Mouse (Mus musculus) MN1 (cell line): ENCODE results near the gene Lfng.

Experiments
- DNase-seq: peaks from one replicate; pipeline ENCODE4 v3.0.0-alpha.2; 2016; ENCODE audit warnings: low spot score

Lfng gene

DNA sequence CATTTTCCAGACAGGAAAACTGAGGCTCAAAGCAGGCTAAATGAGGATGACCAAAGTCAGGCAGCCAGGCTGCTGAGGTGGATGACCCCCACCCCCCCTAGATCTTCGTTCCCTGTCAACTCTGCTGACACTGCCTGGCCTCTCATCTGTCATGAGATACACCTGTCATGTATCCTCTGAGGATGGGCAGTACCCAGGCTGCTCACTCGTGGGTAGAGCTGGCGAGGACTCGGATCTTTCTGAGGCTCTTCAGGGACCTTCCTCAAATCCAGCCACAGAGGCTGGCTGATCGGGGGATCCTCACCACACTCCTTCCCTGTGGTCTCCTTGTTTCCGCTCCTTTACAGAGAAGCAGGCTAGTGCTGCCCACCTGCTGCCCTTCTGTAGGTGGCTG is 9.0 kb downstream of the Lfng start:
- DNase-seq, result no peak

DNA sequence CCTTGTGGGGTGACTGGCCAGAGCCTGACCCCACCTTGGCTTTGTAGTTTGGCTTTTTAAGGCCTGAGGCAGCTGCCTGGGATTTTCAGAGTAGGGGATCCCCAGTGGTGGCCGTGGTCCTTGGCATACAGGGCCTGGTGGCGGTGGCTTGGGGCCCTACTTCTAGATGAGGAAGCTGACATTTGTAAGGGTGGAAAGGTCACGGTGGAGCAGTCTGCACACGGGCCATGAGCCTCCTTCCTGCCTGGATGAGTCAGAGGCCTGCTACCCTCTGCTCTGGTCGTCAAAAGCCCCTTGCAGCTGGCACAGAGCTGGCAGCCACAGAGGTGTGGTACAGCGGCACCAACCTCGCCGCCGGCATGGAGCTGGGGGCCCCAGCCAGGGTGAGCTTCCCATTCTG is 9.6 kb downstream of the Lfng start:
- peak; percentile 33 for DNase-seq

DNA sequence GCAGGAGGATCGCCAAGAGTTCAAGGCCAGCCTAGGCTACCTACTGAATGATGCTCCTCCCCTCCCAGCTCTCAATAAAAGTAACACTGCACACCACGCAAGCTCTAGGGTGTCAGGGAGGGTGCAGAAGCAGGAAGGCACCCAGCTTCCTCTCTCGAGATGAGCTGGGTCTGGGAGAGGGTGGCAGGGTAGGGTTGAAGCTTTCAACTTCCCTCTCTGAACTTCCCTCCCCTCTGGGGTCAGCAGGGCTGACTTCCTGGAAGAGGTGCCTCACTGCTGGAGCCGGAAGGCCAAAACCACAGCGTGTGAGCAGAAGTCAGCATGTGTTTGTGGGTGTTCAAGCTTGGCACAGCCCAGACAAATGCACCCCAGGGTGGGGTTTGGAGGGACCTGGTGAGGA is 10.6 kb downstream of the Lfng start:
- no peak for DNase-seq

DNA sequence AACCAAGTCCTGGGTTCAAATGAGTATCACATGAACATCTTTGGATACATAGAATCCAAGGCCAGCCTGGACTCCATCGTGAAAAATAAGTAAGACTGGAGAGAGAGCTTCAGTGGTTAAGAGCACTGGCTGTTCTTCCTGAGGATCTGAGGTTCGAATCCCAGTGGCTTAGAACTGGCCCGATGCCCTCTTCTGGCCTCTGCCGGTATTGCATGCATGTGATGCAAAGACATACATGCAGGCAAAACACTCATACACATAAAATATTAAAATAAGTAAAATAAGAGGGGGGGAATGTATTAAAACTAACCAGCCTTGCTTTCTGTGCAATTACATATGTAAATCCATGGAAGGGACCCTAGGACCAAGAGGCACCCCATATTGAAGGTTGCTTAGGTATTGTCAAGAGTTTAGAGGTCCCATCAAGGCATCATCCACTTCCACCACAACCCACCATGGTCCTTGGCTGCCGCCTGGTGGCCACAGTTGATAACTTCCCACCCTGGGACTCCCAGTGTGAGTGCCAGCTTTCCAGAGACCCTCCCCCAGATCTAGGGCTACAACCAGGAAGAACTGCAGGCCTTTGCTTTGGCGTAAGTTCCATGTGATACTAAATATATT is 12.1 kb downstream of the Lfng start:
- peak; percentile 68 for DNase-seq

DNA sequence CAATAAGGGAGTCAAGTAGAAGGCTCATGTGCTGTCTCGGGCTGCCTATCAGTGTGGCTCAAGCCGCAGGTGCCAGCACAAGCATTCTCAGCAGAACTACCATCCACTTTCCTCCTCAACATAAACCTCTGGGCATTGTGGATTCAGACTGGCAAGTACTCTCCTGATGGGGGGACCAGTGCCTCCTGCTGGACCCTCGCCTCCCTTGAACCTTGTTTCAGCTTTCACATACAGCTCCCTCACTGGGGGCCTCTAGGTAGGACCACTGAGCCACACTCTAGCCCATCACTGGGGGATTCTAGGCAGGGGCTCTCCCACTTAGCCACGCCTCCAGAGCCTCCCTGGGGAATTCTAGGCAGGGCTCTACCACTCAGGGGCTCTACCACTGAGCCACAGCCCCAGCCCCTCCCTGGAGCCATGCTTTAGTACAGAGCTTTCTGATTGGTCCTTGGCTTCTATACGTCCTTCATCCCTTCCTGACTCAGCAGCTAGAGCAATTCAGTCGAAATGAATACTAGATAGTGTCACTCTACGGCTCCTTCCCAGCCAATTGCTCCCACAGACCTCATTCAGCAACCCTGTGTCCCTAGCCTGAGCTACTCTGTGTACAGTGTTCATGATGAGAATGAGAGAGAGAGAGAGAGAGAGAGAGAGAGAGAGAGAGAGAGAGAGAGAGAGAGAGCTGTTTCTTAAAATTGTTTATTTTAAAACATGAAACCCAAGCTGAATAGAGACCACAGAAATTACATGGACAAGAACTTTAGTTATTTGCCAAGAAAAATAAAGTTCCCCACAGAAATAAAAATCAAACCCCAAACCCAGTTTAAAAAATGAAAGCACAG is 13.0 kb downstream of the Lfng start:
- no peak for DNase-seq

DNA sequence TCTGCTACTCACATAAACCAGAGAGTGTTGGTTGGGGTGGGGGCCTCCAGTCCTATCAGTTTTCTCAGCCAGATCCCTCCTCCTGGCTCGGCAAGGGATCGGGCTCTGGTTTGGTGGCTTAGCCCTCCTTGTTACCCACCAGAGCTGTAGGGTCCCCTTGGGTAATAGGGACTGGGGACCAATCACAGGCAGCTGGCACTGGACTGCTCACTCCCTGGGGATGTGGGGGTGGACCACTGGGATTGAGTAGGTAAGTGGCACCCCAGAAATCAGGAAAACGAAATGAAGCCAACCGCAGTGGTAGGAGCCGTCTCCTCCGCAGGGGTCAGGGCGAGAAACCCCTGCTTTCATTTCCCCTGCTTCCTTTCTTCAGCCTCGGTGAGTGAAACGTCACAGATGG is 14.0 kb downstream of the Lfng start:
- no peak for DNase-seq

GRCm38 (mm10) chr5:140621517-140621916 is 14.4 kb downstream of the Lfng start:
- no peak for DNase-seq

- no peak for DNase-seq
These were observed 16.0 kb downstream of the Lfng start for GRCm38 (mm10) chr5:140622978-140623670.

DNA sequence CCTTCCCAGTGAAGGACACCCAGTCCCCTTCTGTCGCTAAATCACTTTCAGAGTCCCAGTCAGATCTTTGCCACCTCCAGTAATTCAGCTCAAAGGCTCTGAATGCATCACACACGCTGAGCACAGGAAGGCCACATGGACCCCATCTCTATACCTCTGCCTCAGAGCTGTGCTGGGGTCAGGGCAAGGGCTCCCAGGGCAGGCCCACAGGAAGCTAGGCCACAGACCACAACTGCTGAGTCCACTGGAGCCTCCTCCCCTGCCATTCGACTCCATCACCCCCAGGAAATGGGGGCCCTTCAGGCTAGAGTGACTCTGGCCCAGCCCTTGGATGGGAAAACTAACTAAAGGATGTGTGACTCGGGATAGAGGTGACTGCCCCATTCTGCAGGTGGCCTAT is 16.7 kb downstream of the Lfng start:
- no peak for DNase-seq

- no peak for DNase-seq
These were observed 17.1 kb downstream of the Lfng start for GRCm38 (mm10) chr5:140624238-140624637.

DNA sequence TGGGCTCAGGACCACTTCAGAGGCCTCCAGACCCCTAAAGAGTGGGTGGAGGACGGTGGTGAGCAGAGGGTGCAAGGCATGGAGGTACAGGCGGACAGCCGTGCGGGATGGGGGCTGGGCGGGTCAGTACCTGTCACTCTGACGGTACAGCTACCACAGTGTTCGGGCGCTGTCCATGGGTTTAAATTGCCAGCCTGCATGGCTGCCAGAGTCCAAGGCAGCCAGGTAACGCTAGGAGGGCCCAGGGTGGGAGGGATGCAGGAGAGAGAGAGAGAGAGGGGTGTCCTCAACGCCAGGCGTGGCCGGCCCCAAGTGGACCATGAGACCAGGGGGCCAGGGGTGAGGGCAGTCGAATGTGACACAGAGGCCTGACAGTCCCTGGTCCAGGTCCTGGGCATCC is 17.8 kb downstream of the Lfng start:
- DNase-seq, result no peak

GRCm38 (mm10) chr5:140627580-140627979 is 20.5 kb downstream of the Lfng start:
- DNase-seq, result no peak

GRCm38 (mm10) chr5:140628995-140629394 is 21.9 kb downstream of the Lfng start:
- DNase-seq, result no peak

- DNase-seq, result no peak
These were observed 26.3 kb downstream of the Lfng start for GRCm38 (mm10) chr5:140633432-140633831.

GRCm38 (mm10) chr5:140634798-140635722 is 27.9 kb downstream of the Lfng start:
- DNase-seq, result no peak

DNA sequence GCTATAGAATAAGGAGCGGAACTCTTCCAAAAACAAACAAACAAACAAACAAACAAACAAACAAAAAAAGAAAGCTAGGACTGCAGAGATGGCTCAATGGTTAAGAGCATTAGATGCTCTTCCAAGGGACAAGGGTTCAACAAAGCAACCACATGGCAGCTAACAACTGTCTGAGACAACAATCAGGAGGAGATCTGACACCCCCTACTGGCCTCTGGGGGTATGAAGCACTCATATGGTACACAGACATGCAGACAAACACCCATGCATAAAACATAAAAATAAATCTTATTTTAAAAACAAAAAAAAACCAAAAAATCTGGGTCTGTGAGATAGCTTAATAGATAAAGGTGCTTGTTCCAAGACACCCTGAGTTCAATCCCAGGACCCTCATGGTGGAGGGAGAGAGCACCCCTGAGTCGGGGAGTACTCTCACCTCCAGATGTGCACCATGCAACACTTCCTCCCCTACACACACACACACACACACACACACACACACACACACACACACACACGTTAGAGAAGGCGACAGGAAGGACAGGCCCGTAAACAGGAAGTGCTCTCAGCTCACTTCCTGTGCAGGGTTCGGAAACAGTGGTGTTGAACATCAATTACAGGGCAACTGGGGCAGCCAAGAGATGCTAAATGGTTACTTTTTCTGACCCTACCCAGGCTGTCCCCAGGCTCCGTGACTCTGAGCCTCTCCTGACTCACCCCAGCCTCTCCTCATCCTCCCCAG is 29.4 kb downstream of the Lfng start:
- no peak for DNase-seq

GRCm38 (mm10) chr5:140637058-140637410 is 29.9 kb downstream of the Lfng start:
- DNase-seq, result peak; percentile 90

DNA sequence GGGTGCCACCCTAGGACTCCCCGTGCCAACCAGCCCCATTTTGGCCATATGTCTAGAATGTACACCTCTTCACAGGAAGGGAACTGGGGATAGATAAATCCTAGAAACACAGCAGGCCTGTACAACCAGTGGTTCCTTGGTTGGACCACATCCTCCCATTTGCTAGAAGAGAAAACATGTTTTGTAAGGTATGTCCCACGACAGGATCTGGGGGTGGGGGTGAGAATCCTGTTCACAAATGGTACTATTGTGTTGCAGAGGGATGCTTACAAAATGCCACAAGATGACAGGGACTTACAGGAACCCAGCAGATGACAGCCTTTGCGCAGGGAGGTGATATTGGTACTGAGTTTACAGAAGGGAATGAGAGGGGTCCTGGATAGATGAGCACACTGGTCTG is 30.9 kb downstream of the Lfng start:
- DNase-seq, result no peak

- DNase-seq, result no peak
These were observed 31.4 kb downstream of the Lfng start for GRCm38 (mm10) chr5:140638484-140638883.

GRCm38 (mm10) chr5:140639312-140639711 is 32.2 kb downstream of the Lfng start:
- DNase-seq, result no peak

- no peak for DNase-seq
These were observed 32.8 kb downstream of the Lfng start for GRCm38 (mm10) chr5:140639871-140640270.
